Mouse (Mus musculus) central nervous system, embryonic 14 days (tissue): ENCODE data around the gene Idi1. TPM values are rescaled to one million over a fixed set of nuclear protein-coding genes. Genes with fewer than 3 reads are reported as not detected.

Source experiments
- polyA plus RNA-seq: library from polyadenylated mRNA; depleted of rRNA; stranded (reverse); fragments of >200 nt; gene quantifications from 2 replicates; pipeline ENCODE4 v1.2.3, GENCODE M21; 2012; rRNA removed

Gene Idi1
- 52.1 and 60.6 TPM in 2 replicates for polyA plus RNA-seq

GRCm38 (mm10) chr13:8885445-8886184 is at the start of gene Idi1:
Gene Idi1 (plus strand): TSS chr13:8885501.

DNA sequence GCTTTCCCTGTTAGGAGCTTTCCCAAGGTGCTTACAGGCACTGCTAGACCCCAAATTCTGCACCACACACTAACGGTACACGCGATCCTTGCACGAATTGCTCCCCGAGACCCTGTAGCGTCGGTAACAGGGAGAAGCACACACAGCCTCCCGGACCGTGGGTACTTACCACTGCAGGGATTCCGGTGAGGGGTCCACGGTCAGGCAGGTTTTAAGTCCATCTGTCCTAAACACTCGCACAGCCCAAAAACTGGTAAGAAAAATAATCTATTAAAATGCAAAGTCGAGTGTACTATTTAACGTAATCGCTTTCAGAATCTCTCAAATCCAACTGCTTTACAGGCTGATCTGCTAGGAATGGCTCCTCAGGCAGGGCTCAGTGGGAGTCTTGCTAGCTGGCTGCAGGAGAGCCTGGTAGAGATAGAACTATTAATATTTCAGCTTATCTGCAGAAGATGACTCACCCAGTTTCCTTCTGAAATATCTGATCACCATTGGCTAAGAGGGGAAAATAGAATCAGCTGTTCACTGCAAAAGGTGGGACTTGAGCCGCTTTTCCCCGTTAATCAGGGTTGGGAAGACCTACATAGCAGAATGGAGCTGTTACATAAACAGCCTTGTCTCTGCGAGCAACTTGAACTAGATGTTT is 13.9 kb upstream of the Idi1 start, which contains the start of gene Wdr37:
Wdr37 (minus strand) TSS at position 596 of the 649 bp plus-strand sequence.

Other genes with a start within 250 kb of the Idi1 start
- 31.5 and 34.9 TPM in 2 replicates for gene Wdr37, start 13.6 kb upstream of the Idi1 start, polyA plus RNA-seq
- not detected in 2 replicates for gene Gm9745, start 62.7 kb downstream of the Idi1 start, polyA plus RNA-seq
- 0.04 TPM in 1 of 2 replicates, not detected in the other for gene Idi2, start 67.4 kb downstream of the Idi1 start, polyA plus RNA-seq
- 36.4 and 37.4 TPM in 2 replicates for gene Gtpbp4, start 110.6 kb downstream of the Idi1 start, polyA plus RNA-seq
- 27.5 and 30.5 TPM in 2 replicates for gene Larp4b, start 208.4 kb downstream of the Idi1 start, polyA plus RNA-seq